Mouse (Mus musculus): ENCODE results near the gene Polr3f. TPM values are rescaled to one million over a fixed set of nuclear protein-coding genes. Genes with fewer than 3 reads are reported as not detected.

The Polr3f gene
- not detected in 2 replicates for polyA plus RNA-seq (2012; ENCODE audit: insufficient read depth, insufficient read length, low replicate concordance, missing spikeins)

GRCm38 (mm10) chr2:144526981-144527820 is at the start of gene Polr3f, which contains the start of gene Dzank1:
Gene Polr3f, plus strand, starts transcription at chr2:144527718.
Gene Dzank1, minus strand, starts transcription at chr2:144527414.
- Histone ChIP-seq H3K27ac (ENCODE audit: insufficient read depth, low read depth, low read length) (peak within 1 kb of the TSS; percentile 93), H3K4me3 (ENCODE audit: insufficient read depth, low read depth, low read length) (peak within 1 kb of the TSS; percentile 60), H3K4me1 (ENCODE audit: control insufficient read depth, insufficient read depth, low read length) (peaks cover 4% of the 10 kb centered on the region)
- under 1% methylated on average over 56 of the region's 56 CpGs for WGBS
- TF ChIP-seq CTCF (IDR thresholded peaks at IDR 0.05; ENCODE audit: insufficient read depth, low read depth, low read length) (no peak), POLR2A (IDR thresholded peaks at IDR 0.05; ENCODE audit: insufficient read depth, low read depth, low read length) (no peak; the same call in none of the 2 replicates)

GRCm38 (mm10) chr2:144479421-144479820 is 48.1 kb upstream of the Polr3f start:
- WGBS = 37% methylated on average over 2 of the region's 2 CpGs
- Histone ChIP-seq H3K4me1 (ENCODE audit: control insufficient read depth, insufficient read depth, low read length) (no peaks in the 10 kb centered on the region), H3K4me3 (ENCODE audit: insufficient read depth, low read depth, low read length) (no peak overlapping the region), H3K27ac (ENCODE audit: insufficient read depth, low read depth, low read length) (peak overlapping the region; percentile 47; the same call in 1 of the 2 replicates)
- TF ChIP-seq CTCF (IDR thresholded peaks at IDR 0.05; ENCODE audit: insufficient read depth, low read depth, low read length) = no peak

DNA sequence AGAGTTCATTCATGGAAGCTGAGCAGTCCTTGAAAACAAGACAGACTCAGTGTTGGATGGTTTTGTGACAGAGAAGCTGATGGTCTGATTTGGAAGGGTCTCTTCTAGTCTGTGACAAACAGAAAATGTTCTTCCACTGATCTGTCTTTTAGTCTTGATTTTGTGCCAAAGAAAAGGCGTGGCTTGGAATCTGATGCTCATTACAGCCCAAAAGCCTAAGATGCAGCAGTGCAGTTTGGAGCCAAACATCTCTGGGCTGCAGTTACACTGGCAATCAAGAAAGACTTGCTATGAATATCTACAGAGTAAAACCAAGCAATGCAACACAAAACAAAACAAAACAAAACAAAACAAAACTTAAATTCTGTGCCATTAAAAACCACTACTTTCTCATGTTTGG is 43.4 kb upstream of the Polr3f start:
- TF ChIP-seq CTCF (IDR thresholded peaks at IDR 0.05; ENCODE audit: insufficient read depth, low read depth, low read length) (no peak), POLR2A (IDR thresholded peaks at IDR 0.05; ENCODE audit: insufficient read depth, low read depth, low read length) (no peak)
- H3K27ac ChIP-seq (ENCODE audit: insufficient read depth, low read depth, low read length) = no peak overlapping the region
- H3K4me1 ChIP-seq (ENCODE audit: control insufficient read depth, insufficient read depth, low read length) = no peaks in the 10 kb centered on the region
- 20% methylated on average over 1 of the region's 1 CpGs for whole genome bisulfite sequencing
- H3K4me3 ChIP-seq (ENCODE audit: insufficient read depth, low read depth, low read length) = no peak overlapping the region

DNA sequence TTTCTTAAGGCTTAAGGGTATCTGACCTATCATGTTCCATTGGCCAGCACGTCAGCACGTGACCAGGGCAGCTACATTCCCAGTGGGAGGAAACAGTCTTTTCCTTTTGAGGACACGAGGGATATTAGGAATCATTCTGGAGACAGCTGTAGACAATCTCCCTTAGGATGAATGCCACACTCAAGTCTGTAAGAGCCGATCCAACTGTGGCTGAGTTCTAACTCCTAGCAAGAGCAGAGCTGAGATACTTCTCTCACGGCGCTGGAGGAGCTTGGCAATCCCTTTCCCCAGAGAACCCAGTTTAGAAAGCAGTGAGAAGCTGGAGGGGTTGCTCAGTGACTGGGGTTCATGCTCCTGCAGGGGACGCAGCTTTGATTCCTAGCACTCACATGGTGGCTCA is 42.1 kb upstream of the Polr3f start:
- 88% methylated on average over 7 of the region's 7 CpGs for WGBS
- TF ChIP-seq POLR2A (IDR thresholded peaks at IDR 0.05; ENCODE audit: insufficient read depth, low read depth, low read length) = no peak
- TF ChIP-seq CTCF (IDR thresholded peaks at IDR 0.05; ENCODE audit: insufficient read depth, low read depth, low read length) = no peak
- no peak overlapping the region for H3K4me3 ChIP-seq (ENCODE audit: insufficient read depth, low read depth, low read length)
- H3K27ac ChIP-seq (ENCODE audit: insufficient read depth, low read depth, low read length) = no peak overlapping the region
- no peaks in the 10 kb centered on the region for H3K4me1 ChIP-seq (ENCODE audit: control insufficient read depth, insufficient read depth, low read length)

GRCm38 (mm10) chr2:144487476-144487875 is 40.0 kb upstream of the Polr3f start:
- 61% methylated on average over 6 of the region's 6 CpGs for WGBS
- Histone ChIP-seq H3K4me1 (ENCODE audit: control insufficient read depth, insufficient read depth, low read length) (no peaks in the 10 kb centered on the region), H3K27ac (ENCODE audit: insufficient read depth, low read depth, low read length) (no peak overlapping the region), H3K4me3 (ENCODE audit: insufficient read depth, low read depth, low read length) (no peak overlapping the region)
- TF ChIP-seq POLR2A (IDR thresholded peaks at IDR 0.05; ENCODE audit: insufficient read depth, low read depth, low read length) (no peak), CTCF (IDR thresholded peaks at IDR 0.05; ENCODE audit: insufficient read depth, low read depth, low read length) (no peak)

GRCm38 (mm10) chr2:144489342-144489741 is 38.2 kb upstream of the Polr3f start:
- no peak for TF ChIP-seq CTCF (IDR thresholded peaks at IDR 0.05; ENCODE audit: insufficient read depth, low read depth, low read length)
- TF ChIP-seq POLR2A (IDR thresholded peaks at IDR 0.05; ENCODE audit: insufficient read depth, low read depth, low read length) = no peak
- Histone ChIP-seq H3K27ac (ENCODE audit: insufficient read depth, low read depth, low read length) (no peak overlapping the region), H3K4me1 (ENCODE audit: control insufficient read depth, insufficient read depth, low read length) (no peaks in the 10 kb centered on the region), H3K4me3 (ENCODE audit: insufficient read depth, low read depth, low read length) (no peak overlapping the region)
- 85% methylated on average over 5 of the region's 5 CpGs for WGBS

GRCm38 (mm10) chr2:144502134-144502533 is 25.4 kb upstream of the Polr3f start:
- no peak overlapping the region for H3K4me3 ChIP-seq (ENCODE audit: insufficient read depth, low read depth, low read length)
- TF ChIP-seq POLR2A (IDR thresholded peaks at IDR 0.05; ENCODE audit: insufficient read depth, low read depth, low read length) = no peak
- TF ChIP-seq CTCF (IDR thresholded peaks at IDR 0.05; ENCODE audit: insufficient read depth, low read depth, low read length) = no peak
- no peak overlapping the region for H3K27ac ChIP-seq (ENCODE audit: insufficient read depth, low read depth, low read length)
- no peaks in the 10 kb centered on the region for H3K4me1 ChIP-seq (ENCODE audit: control insufficient read depth, insufficient read depth, low read length)
- whole genome bisulfite sequencing = 76% methylated on average over 6 of the region's 6 CpGs

- Histone ChIP-seq H3K27ac (ENCODE audit: insufficient read depth, low read depth, low read length) (no peak overlapping the region), H3K4me3 (ENCODE audit: insufficient read depth, low read depth, low read length) (no peak overlapping the region), H3K4me1 (ENCODE audit: control insufficient read depth, insufficient read depth, low read length) (no peaks in the 10 kb centered on the region)
- 70% methylated on average over 3 of the region's 3 CpGs for WGBS
- no peak for TF ChIP-seq POLR2A (IDR thresholded peaks at IDR 0.05; ENCODE audit: insufficient read depth, low read depth, low read length)
- TF ChIP-seq CTCF (IDR thresholded peaks at IDR 0.05; ENCODE audit: insufficient read depth, low read depth, low read length) = no peak
These were observed 12.9 kb upstream of the Polr3f start for GRCm38 (mm10) chr2:144514619-144515018.

- TF ChIP-seq POLR2A (IDR thresholded peaks at IDR 0.05; ENCODE audit: insufficient read depth, low read depth, low read length) (no peak), CTCF (IDR thresholded peaks at IDR 0.05; ENCODE audit: insufficient read depth, low read depth, low read length) (no peak)
- no peak overlapping the region for H3K4me3 ChIP-seq (ENCODE audit: insufficient read depth, low read depth, low read length)
- no peaks in the 10 kb centered on the region for H3K4me1 ChIP-seq (ENCODE audit: control insufficient read depth, insufficient read depth, low read length)
- WGBS = 78% methylated on average over 3 of the region's 3 CpGs
- H3K27ac ChIP-seq (ENCODE audit: insufficient read depth, low read depth, low read length) = no peak overlapping the region
These were observed 7.7 kb upstream of the Polr3f start for GRCm38 (mm10) chr2:144519772-144520171.

Measured in olfactory bulb, adult 2 months (tissue).